Mouse (Mus musculus) liver, adult 2 months (tissue): ENCODE data around the gene Gm45717.

ENCODE experiments used
- CTCF ChIP-seq: fragments of 200-500 bp; IDR thresholded peaks from 2 replicates; pipeline ENCODE4 v1.5.1; 2011; ENCODE audit warnings: low read depth, low read length, control low read depth
- POLR2A ChIP-seq: fragments of 200-500 bp; IDR thresholded peaks from 2 replicates; pipeline ENCODE4 v1.6.1; 2011; ENCODE audit warnings: low read length, control low read depth; ENCODE audit not compliant: insufficient read depth; ENCODE audit errors: extremely low read depth

GRCm38 (mm10) chr7:140943356-140943755 is 12.4 kb downstream of the Gm45717 start:
- TF ChIP-seq CTCF = no peak
- no peak for TF ChIP-seq POLR2A
